Mouse (Mus musculus) erythroblast, adult 5-6 weeks (primary cell): ENCODE measurements around the gene Rps3a1. TPM values are rescaled to one million over a fixed set of nuclear protein-coding genes. Genes with fewer than 3 reads are reported as not detected.

ENCODE experiments used
- ATAC-seq: replicated peaks from 2 replicates; pipeline ENCODE4 v1.8.0; 2016; ENCODE audit warnings: moderate number of reproducible peaks, mild to moderate bottlenecking, moderate TSS enrichment, inconsistent platforms; ENCODE audit not compliant: poor library complexity, low FRiP score, severe bottlenecking
- total RNA-seq, 2 experiments: library from RNA; stranded (forward) in 1 of 2; stranded (reverse) in 1 of 2; fragments of 150-400 nt in 1 of 2; fragments of 200-764, 138-1000 nt in 1 of 2; gene quantifications; 2 replicates each; pipeline versions ENCODE4 v1.2.3 to v1.2.4; 2015 to 2017; ENCODE audit warnings: low replicate concordance in 2 of 2

The Rps3a1 gene
- total RNA-seq (2015; ENCODE audit: low replicate concordance) = 667 and 844 TPM in 2 replicates
- 933 and 1,033 TPM in 2 replicates for total RNA-seq (2017; ENCODE audit: low replicate concordance)

GRCm38 (mm10) chr3:86142263-86142933 lies at the start of gene Rps3a1:
TSS of gene Rps3a1 (minus strand) at chr3:86142702.
- peak; percentile 97 for ATAC-seq

GRCm38 (mm10) chr3:86187736-86188389 lies 45.4 kb upstream of the Rps3a1 start:
- ATAC-seq = no peak

- no peak for ATAC-seq
These were observed 42.0 kb upstream of the Rps3a1 start for GRCm38 (mm10) chr3:86184546-86184945.

GRCm38 (mm10) chr3:86181107-86181506 lies 38.6 kb upstream of the Rps3a1 start:
- ATAC-seq = no peak

GRCm38 (mm10) chr3:86179714-86180113 lies 37.2 kb upstream of the Rps3a1 start:
- no peak for ATAC-seq

- no peak for ATAC-seq
These were observed 26.4 kb upstream of the Rps3a1 start for GRCm38 (mm10) chr3:86168841-86169425.

GRCm38 (mm10) chr3:86149521-86149920 lies 7.0 kb upstream of the Rps3a1 start:
- ATAC-seq = no peak

GRCm38 (mm10) chr3:86149063-86149462 lies 6.6 kb upstream of the Rps3a1 start:
- no peak for ATAC-seq

GRCm38 (mm10) chr3:86143343-86143742 lies 841 bp upstream of the Rps3a1 start:
- 0 out of 2 replicates have a peak, but pooled peaks have one; percentile 2 for ATAC-seq

GRCm38 (mm10) chr3:86142934-86143317 lies 424 bp upstream of the Rps3a1 start:
- ATAC-seq = peak; percentile 18

- peak; percentile 3; the same call in 1 of the 2 replicates for ATAC-seq
These were observed 628 bp downstream of the Rps3a1 start for GRCm38 (mm10) chr3:86141886-86142262.

- no peak for ATAC-seq
These were observed 1.1 kb downstream of the Rps3a1 start for GRCm38 (mm10) chr3:86141366-86141765.

GRCm38 (mm10) chr3:86139660-86140059 lies 2.8 kb downstream of the Rps3a1 start:
- ATAC-seq = no peak

GRCm38 (mm10) chr3:86136936-86137574 lies 5.4 kb downstream of the Rps3a1 start:
- ATAC-seq = no peak

GRCm38 (mm10) chr3:86135886-86136563 lies 6.5 kb downstream of the Rps3a1 start:
- ATAC-seq = 0 out of 2 replicates have a peak, but pooled peaks have one; percentile 34

GRCm38 (mm10) chr3:86134939-86135638 lies 7.4 kb downstream of the Rps3a1 start:
- no peak for ATAC-seq

GRCm38 (mm10) chr3:86129757-86130156 lies 12.7 kb downstream of the Rps3a1 start:
- peak; percentile 90 for ATAC-seq

GRCm38 (mm10) chr3:86123251-86123746 lies 19.2 kb downstream of the Rps3a1 start:
- ATAC-seq = no peak

- no peak for ATAC-seq
These were observed 20.3 kb downstream of the Rps3a1 start for GRCm38 (mm10) chr3:86122156-86122555.
